Mouse (Mus musculus) gastrocnemius, adult 2 months (tissue): ENCODE results near the gene Lclat1. TPM values are rescaled to one million over a fixed set of nuclear protein-coding genes. Genes with fewer than 3 reads are reported as not detected.
A peak's percentile ranks its signal among the peaks of the same experiment; 100 is the strongest.

Experiments
- DNase-seq: peaks from one replicate; pipeline ENCODE4 v3.0.0; 2022
- H3K27ac ChIP-seq: fragments of 200-600 bp; 2 replicates; pipeline ENCODE4 v1.8.1; 2022; ENCODE audit warnings: mild to moderate bottlenecking
- H3K4me3 ChIP-seq: fragments of 200-600 bp; 2 replicates; pipeline ENCODE4 v1.8.1; 2022; ENCODE audit warnings: mild to moderate bottlenecking, moderate library complexity
- CTCF ChIP-seq: fragments of 200-600 bp; IDR thresholded peaks from 2 replicates; pipeline ENCODE4 v1.8.1; 2022; ENCODE audit warnings: antibody characterized with exemption, mild to moderate bottlenecking, moderate library complexity
- intact Hi-C: fragments of 180-260 bp; cut with DNase I; formaldehyde crosslinking; loops from one replicate; pipeline ENCODE4 v1.15.1; 2025
- total RNA-seq, 2 experiments: library from RNA; stranded (reverse); gene quantifications; 2 replicates each; pipeline ENCODE4 v1.2.3; 2021

The Lclat1 gene
- total RNA-seq, 2 experiments from 2014 or later: 14.6 to 17.8 TPM

- no peak overlapping the region for H3K4me3 ChIP-seq
- intact Hi-C loops: loop anchor here (10.0 kb wide), 1 partner anchor 201 kb away; no protein-coding TSS in a partner anchor
- H3K27ac ChIP-seq: no peak overlapping the region
- no peak for DNase-seq
- no peak for TF ChIP-seq CTCF
Observed at GRCm38 (mm10) chr17:73095585-73095984, 12.2 kb upstream of the Lclat1 start.

GRCm38 (mm10) chr17:73096484-73096883, 11.3 kb upstream of the Lclat1 start:
- peak; percentile 75 for TF ChIP-seq CTCF
- DNase-seq: peak; percentile 42
- no peak overlapping the region for H3K4me3 ChIP-seq
- intact Hi-C loops: loop anchor here (2.0 to 10.0 kb wide), 2 partner anchors 200 to 202 kb away; no protein-coding TSS in a partner anchor
- no peak overlapping the region for H3K27ac ChIP-seq

- DNase-seq: no peak
- intact Hi-C loops: loop anchor here (10.0 kb wide), 1 partner anchor 204 kb away; no protein-coding TSS in a partner anchor
- no peak overlapping the region for H3K27ac ChIP-seq
- no peak overlapping the region for H3K4me3 ChIP-seq
- no peak for TF ChIP-seq CTCF
Observed at GRCm38 (mm10) chr17:73098636-73099035, 9.1 kb upstream of the Lclat1 start.

GRCm38 (mm10) chr17:73100396-73100795, 7.4 kb upstream of the Lclat1 start:
- no peak for DNase-seq
- no peak overlapping the region for H3K27ac ChIP-seq
- H3K4me3 ChIP-seq: no peak overlapping the region
- no peak for TF ChIP-seq CTCF
- intact Hi-C loops: no loop called here

- Histone ChIP-seq H3K27ac (no peak overlapping the region), H3K4me3 (no peak overlapping the region)
- no peak for DNase-seq
- intact Hi-C loops: no loop called here
- no peak for TF ChIP-seq CTCF
Observed at GRCm38 (mm10) chr17:73102538-73102937, 5.2 kb upstream of the Lclat1 start.

- no peak for TF ChIP-seq CTCF
- H3K27ac ChIP-seq: peak overlapping the region; percentile 86
- peak overlapping the region; percentile 91 for H3K4me3 ChIP-seq
Observed at GRCm38 (mm10) chr17:73108170-73108887, 544 bp downstream of the Lclat1 start.

GRCm38 (mm10) chr17:73108888-73109259, 1.1 kb downstream of the Lclat1 start:
- DNase-seq: no peak
- intact Hi-C loops: no loop called here
- no peak for TF ChIP-seq CTCF
- H3K27ac ChIP-seq: 0 out of 2 replicates have a peak overlapping the region, but pooled peaks have one; percentile 86
- H3K4me3 ChIP-seq: peak overlapping the region; percentile 91

More at GRCm38 (mm10) chr17:73108170-73108887, 544 bp downstream of the Lclat1 start:
- intact Hi-C loops: no loop called here
- no peak for DNase-seq

- DNase-seq: no peak
- intact Hi-C loops: no loop called here
- no peak for TF ChIP-seq CTCF
- Histone ChIP-seq H3K4me3 (no peak overlapping the region), H3K27ac (peak overlapping the region; percentile 24; the same call in 1 of the 2 replicates)
Observed at GRCm38 (mm10) chr17:73112128-73112527, 4.3 kb downstream of the Lclat1 start.

- no peak for DNase-seq
- intact Hi-C loops: no loop called here
- Histone ChIP-seq H3K27ac (peak overlapping the region; percentile 51; the same call in 1 of the 2 replicates), H3K4me3 (no peak overlapping the region)
- TF ChIP-seq CTCF: no peak
Observed at GRCm38 (mm10) chr17:73112601-73113000, 4.8 kb downstream of the Lclat1 start.

- intact Hi-C loops: no loop called here
- H3K27ac ChIP-seq: no peak overlapping the region; the same call in 1 of the 2 replicates
- H3K4me3 ChIP-seq: no peak overlapping the region
- no peak for TF ChIP-seq CTCF
- DNase-seq: no peak
Observed at GRCm38 (mm10) chr17:73113230-73113629, 5.4 kb downstream of the Lclat1 start.

- DNase-seq: no peak
- no peak for TF ChIP-seq CTCF
- Histone ChIP-seq H3K27ac (no peak overlapping the region), H3K4me3 (no peak overlapping the region)
- intact Hi-C loops: no loop called here
Observed at GRCm38 (mm10) chr17:73118134-73118533, 10.3 kb downstream of the Lclat1 start.

GRCm38 (mm10) chr17:73118702-73119101, 10.9 kb downstream of the Lclat1 start:
- TF ChIP-seq CTCF: no peak
- Histone ChIP-seq H3K27ac (no peak overlapping the region), H3K4me3 (no peak overlapping the region)
- intact Hi-C loops: no loop called here
- DNase-seq: no peak

GRCm38 (mm10) chr17:73119150-73119549, 11.4 kb downstream of the Lclat1 start:
- no peak for DNase-seq
- intact Hi-C loops: no loop called here
- no peak for TF ChIP-seq CTCF
- H3K27ac ChIP-seq: no peak overlapping the region
- H3K4me3 ChIP-seq: no peak overlapping the region

GRCm38 (mm10) chr17:73120545-73120944, 12.8 kb downstream of the Lclat1 start:
- TF ChIP-seq CTCF: no peak
- Histone ChIP-seq H3K27ac (no peak overlapping the region), H3K4me3 (no peak overlapping the region)
- intact Hi-C loops: no loop called here
- no peak for DNase-seq
